Comparison of ENCODE assay signal across 8 mouse cellular contexts in the genomic region with DNA sequence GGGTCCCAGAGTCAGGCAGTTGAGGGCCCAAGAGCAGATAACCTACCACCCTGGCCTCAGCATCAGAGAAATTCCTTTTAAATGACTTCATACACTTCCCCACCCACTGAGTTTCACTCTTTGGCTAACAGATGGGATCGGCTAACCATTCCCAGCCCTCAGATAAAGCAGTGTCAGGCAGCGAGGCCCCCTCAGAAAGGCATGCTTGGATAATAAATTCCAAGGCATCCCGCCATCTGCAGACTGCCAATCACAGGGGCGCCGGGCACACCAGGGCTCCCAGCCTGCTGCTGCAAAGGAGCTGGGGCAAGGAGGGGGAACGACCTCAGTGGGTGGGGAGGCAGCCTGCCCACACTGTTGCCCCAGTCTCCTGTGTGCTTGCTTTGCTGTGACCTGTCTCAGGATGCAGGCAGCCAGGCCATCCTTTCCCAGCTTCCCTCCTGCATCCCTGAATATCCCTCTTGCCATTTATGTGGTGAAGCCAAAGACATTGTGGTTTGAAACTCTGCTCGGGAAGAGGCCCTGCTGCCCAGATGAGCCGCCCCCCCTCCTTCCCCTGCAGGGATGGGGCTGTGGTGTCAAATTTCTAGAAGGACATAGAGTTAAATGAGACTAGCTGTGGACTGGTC.
DNase-seq lines count a peak whose midpoint lies in the region; ATAC-seq and TF ChIP-seq lines count a peak whose summit lies in the region.

No protein-coding gene starts in this region.

- ATAC-seq in lung, embryonic 14.5 days (ENCODE audit: insufficient read depth), result peak; percentile 80
- ATAC-seq in forebrain, embryonic 12.5 days (ENCODE audit: low FRiP score), result peak; percentile 71
- no peak for ATAC-seq in hindbrain, postnatal 0 days
- ATAC-seq in stomach, embryonic 15.5 days (ENCODE audit: insufficient read depth, low FRiP score, low read depth), result peak; percentile 19

- TF ChIP-seq CTCF in lung, embryonic 14.5 days (IDR thresholded peaks at IDR 0.05; ENCODE audit: low read depth), result no peak
- TF ChIP-seq CTCF in lung, adult 2 months (IDR thresholded peaks at IDR 0.05; ENCODE audit: insufficient read depth, low read length), result no peak
- TF ChIP-seq CTCF in hindbrain, postnatal 0 days (IDR thresholded peaks at IDR 0.05; ENCODE audit: low read depth), result no peak

- H3K4me1 ChIP-seq in lung, embryonic 14.5 days (ENCODE audit: insufficient read depth), result peaks cover 17% of the 10 kb centered on the region
- H3K4me1 ChIP-seq in lung, adult 2 months (ENCODE audit: control insufficient read depth, insufficient read depth, low read length), result 0 out of 2 replicates have a peak, but pooled peaks cover 3% of the 10 kb centered on the region
- H3K4me1 ChIP-seq in forebrain, embryonic 12.5 days, result peaks cover 20% of the 10 kb centered on the region
- no peaks in the 10 kb centered on the region for H3K4me1 ChIP-seq in hindbrain, postnatal 0 days (ENCODE audit: insufficient read depth, low read length)
- peaks cover 18% of the 10 kb centered on the region for H3K4me1 ChIP-seq in stomach, embryonic 15.5 days

- peak; percentile 83 for DNase-seq in lung, embryonic 14.5 days
- DNase-seq in lung, adult 2 months, result no peak
- peak; percentile 40 for DNase-seq in hindbrain, postnatal 0 days (ENCODE audit: low spot score)
- no peak for DNase-seq in thymus, postnatal 36 days
- no peak for DNase-seq in left cerebral cortex, adult 8-10 months (ENCODE audit: low spot score in 2 of 2)
- no peak for DNase-seq in left cerebral cortex, postnatal 36 days (ENCODE audit: low spot score in 2 of 2)

- H3K9ac ChIP-seq in lung, embryonic 14.5 days, result no peak overlapping the region
- H3K9ac ChIP-seq in forebrain, embryonic 12.5 days, result peak overlapping the region; percentile 29; the same call in 1 of the 2 replicates
- no peak overlapping the region for H3K9ac ChIP-seq in hindbrain, postnatal 0 days (replicated peaks; ENCODE audit: low read length)
- H3K9ac ChIP-seq in stomach, embryonic 15.5 days, result no peak overlapping the region

- peak overlapping the region; percentile 25 for H3K4me2 ChIP-seq in lung, embryonic 14.5 days
- H3K4me2 ChIP-seq in forebrain, embryonic 12.5 days, result peak overlapping the region; percentile 17; the same call in 1 of the 2 replicates
- H3K4me2 ChIP-seq in hindbrain, postnatal 0 days (ENCODE audit: low read depth, low read length), result no peak overlapping the region
- H3K4me2 ChIP-seq in stomach, embryonic 15.5 days, result no peak overlapping the region

- H3K36me3 ChIP-seq in lung, embryonic 14.5 days (ENCODE audit: insufficient read depth), result no peaks in the 10 kb centered on the region
- no peaks in the 10 kb centered on the region for H3K36me3 ChIP-seq in forebrain, embryonic 12.5 days (replicated peaks)
- H3K36me3 ChIP-seq in hindbrain, postnatal 0 days (ENCODE audit: insufficient read depth, low read length), result no peaks in the 10 kb centered on the region
- no peaks in the 10 kb centered on the region for H3K36me3 ChIP-seq in stomach, embryonic 15.5 days

- no peak overlapping the region for H3K4me3 ChIP-seq in lung, embryonic 14.5 days (ENCODE audit: low read depth, low read length)
- no peak overlapping the region for H3K4me3 ChIP-seq in lung, adult 2 months (replicated peaks; ENCODE audit: extremely low read depth, low read depth, low read length)
- H3K4me3 ChIP-seq in forebrain, embryonic 12.5 days (replicated peaks), result no peak overlapping the region
- no peak overlapping the region for H3K4me3 ChIP-seq in hindbrain, postnatal 0 days (ENCODE audit: low read length)
- H3K4me3 ChIP-seq in stomach, embryonic 15.5 days (replicated peaks), result no peak overlapping the region

- no peaks in the 10 kb centered on the region for H3K27me3 ChIP-seq in lung, embryonic 14.5 days (ENCODE audit: insufficient read depth, low read length)
- no peaks in the 10 kb centered on the region for H3K27me3 ChIP-seq in forebrain, embryonic 12.5 days
- H3K27me3 ChIP-seq in hindbrain, postnatal 0 days (ENCODE audit: insufficient read depth, low read length), result no peaks in the 10 kb centered on the region
- H3K27me3 ChIP-seq in stomach, embryonic 15.5 days (replicated peaks), result no peaks in the 10 kb centered on the region

- intact Hi-C loops in left cerebral cortex, postnatal 36 days (cut with DNase I), result no loop called here

- H3K27ac ChIP-seq in lung, embryonic 14.5 days (ENCODE audit: low read depth), result peak overlapping the region; percentile 88
- peak overlapping the region; percentile 75 for H3K27ac ChIP-seq in forebrain, embryonic 12.5 days
- no peak overlapping the region for H3K27ac ChIP-seq in hindbrain, postnatal 0 days
- H3K27ac ChIP-seq in stomach, embryonic 15.5 days, result peak overlapping the region; percentile 57

- under 1% methylated on average over 8 of the region's 8 CpGs for WGBS in lung, embryonic 14.5 days
- WGBS in lung, adult 2 months, result 10% methylated on average over 8 of the region's 8 CpGs
- WGBS in forebrain, embryonic 12.5 days, result 1% methylated on average over 8 of the region's 8 CpGs
- WGBS in hindbrain, postnatal 0 days, result 15% methylated on average over 8 of the region's 8 CpGs
- WGBS in stomach, embryonic 15.5 days, result 4% methylated on average over 8 of the region's 8 CpGs

- H3K9me3 ChIP-seq in lung, embryonic 14.5 days (ENCODE audit: low read depth, low read length), result peaks cover 8% of the 10 kb centered on the region; the same call in 1 of the 2 replicates
- peaks cover 11% of the 10 kb centered on the region for H3K9me3 ChIP-seq in forebrain, embryonic 12.5 days
- no peaks in the 10 kb centered on the region for H3K9me3 ChIP-seq in hindbrain, postnatal 0 days (ENCODE audit: low read length)
- no peaks in the 10 kb centered on the region for H3K9me3 ChIP-seq in stomach, embryonic 15.5 days

- no peak for TF ChIP-seq POLR2A in lung, adult 2 months (IDR thresholded peaks at IDR 0.05; ENCODE audit: borderline replicate concordance, extremely low read depth, low read depth, low read length)

Comparison
In these comparisons a context has a peak if more than half of its experiments do, and no peak if none do; other contexts are left out.
1. DNase-seq: peak in lung, embryonic 14.5 days (single experiment) and hindbrain, postnatal 0 days (single experiment); none in lung, adult 2 months (single experiment), thymus, postnatal 36 days (0 of 2), left cerebral cortex, adult 8-10 months (0 of 2) and left cerebral cortex, postnatal 36 days (0 of 2).
2. H3K4me2 ChIP-seq: peak in lung, embryonic 14.5 days (single experiment) and forebrain, embryonic 12.5 days (single experiment); none in hindbrain, postnatal 0 days (single experiment) and stomach, embryonic 15.5 days (single experiment).